Mouse (Mus musculus) forebrain, embryonic 16.5 days (tissue): ENCODE measurements at regions not wholly inside any gene's neighbourhood (a gene's known extent, or its start where the extent isn't known, plus 50 kb on each side); places are given as distances from the start of the nearest gene placed in this dataset.

Source experiments
- ATAC-seq: fragments of 200-750 bp; cut with Nextera tagmentation; 2 replicates; pipeline ENCODE4 v1.8.0; 2017; ENCODE audit warnings: mild to moderate bottlenecking, moderate library complexity
- H3K27ac ChIP-seq: fragments of 300-500 bp; sonication (generic); 2 replicates; pipeline ENCODE4 v1.5.1; 2014; ENCODE audit warnings: low read length, control low read depth
- H3K27me3 ChIP-seq: fragments of 300-500 bp; sonication (generic); replicated peaks from 2 replicates; pipeline ENCODE4 v1.6.1; 2014; ENCODE audit warnings: low read length; ENCODE audit not compliant: control insufficient read depth, insufficient read depth
- H3K36me3 ChIP-seq: fragments of 300-500 bp; sonication (generic); 2 replicates; pipeline ENCODE4 v1.6.1; 2014; ENCODE audit not compliant: control insufficient read depth, insufficient read depth
- H3K4me1 ChIP-seq: fragments of 300-500 bp; sonication (generic); replicated peaks from 2 replicates; pipeline ENCODE4 v1.6.1; 2014; ENCODE audit warnings: low read length; ENCODE audit not compliant: control insufficient read depth, insufficient read depth
- H3K4me2 ChIP-seq: fragments of 300-500 bp; sonication (generic); 2 replicates; pipeline ENCODE4 v1.6.1; 2014; ENCODE audit warnings: mild to moderate bottlenecking, low read length, control low read depth
- H3K4me3 ChIP-seq: fragments of 300-500 bp; sonication (generic); replicated peaks from 2 replicates; pipeline ENCODE4 v1.5.1; 2014; ENCODE audit warnings: mild to moderate bottlenecking, low read length, control low read depth
- H3K9ac ChIP-seq: fragments of 300-500 bp; sonication (generic); replicated peaks from 2 replicates; pipeline ENCODE4 v1.6.1; 2014; ENCODE audit warnings: low read depth, low read length, control low read depth
- H3K9me3 ChIP-seq: fragments of 300-500 bp; sonication (generic); 2 replicates; pipeline ENCODE4 v1.6.1; 2016; ENCODE audit warnings: low read length; ENCODE audit not compliant: control insufficient read depth
- WGBS: fragments of 180-500 bp; shearing (Covaris S2); extraction: QIAGEN DNeasy Blood & Tissue Kit; methylation state at CpG from one replicate; pipeline ENCODE4 v1.1.7; 2014; 5-methylcytosine and 5-hydroxymethylcytosine counted together

GRCm38 (mm10) chr14:86489872-86490631, 651.0 kb downstream of the Diaph3 start:
- Histone ChIP-seq H3K36me3 (no peaks in the 10 kb centered on the region), H3K27me3 (no peaks in the 10 kb centered on the region), H3K27ac (peak overlapping the region; percentile 70), H3K4me1 (peaks cover 11% of the 10 kb centered on the region), H3K4me3 (no peak overlapping the region), H3K9me3 (no peaks in the 10 kb centered on the region), H3K9ac (no peak overlapping the region; the same call in 1 of the 2 replicates), H3K4me2 (no peak overlapping the region)
- ATAC-seq = peak; percentile 41; the same call in 1 of the 2 replicates
- 56% methylated on average over 13 of the region's 13 CpGs for WGBS

GRCm38 (mm10) chr14:86489044-86489816, 651.8 kb downstream of the Diaph3 start:
- no peak overlapping the region for H3K4me2 ChIP-seq
- H3K4me3 ChIP-seq = no peak overlapping the region
- peaks cover 11% of the 10 kb centered on the region for H3K4me1 ChIP-seq
- H3K9ac ChIP-seq = no peak overlapping the region
- 65% methylated on average over 16 of the region's 16 CpGs for WGBS
- peak overlapping the region; percentile 25; the same call in 1 of the 2 replicates for H3K27ac ChIP-seq
- H3K27me3 ChIP-seq = no peaks in the 10 kb centered on the region
- no peaks in the 10 kb centered on the region for H3K9me3 ChIP-seq
- ATAC-seq = peak; percentile 82
- no peaks in the 10 kb centered on the region for H3K36me3 ChIP-seq

GRCm38 (mm10) chr14:86487285-86487897, 653.6 kb downstream of the Diaph3 start:
- H3K9me3 ChIP-seq = no peaks in the 10 kb centered on the region
- no peaks in the 10 kb centered on the region for H3K27me3 ChIP-seq
- ATAC-seq = no peak
- peaks cover 11% of the 10 kb centered on the region for H3K4me1 ChIP-seq
- H3K9ac ChIP-seq = no peak overlapping the region
- H3K36me3 ChIP-seq = no peaks in the 10 kb centered on the region
- no peak overlapping the region for H3K27ac ChIP-seq
- no peak overlapping the region for H3K4me2 ChIP-seq
- H3K4me3 ChIP-seq = no peak overlapping the region
- 51% methylated on average over 8 of the region's 8 CpGs for WGBS

GRCm38 (mm10) chr14:86484247-86484646, 656.8 kb downstream of the Diaph3 start:
- Histone ChIP-seq H3K4me2 (no peak overlapping the region), H3K4me3 (no peak overlapping the region), H3K27ac (no peak overlapping the region), H3K36me3 (no peaks in the 10 kb centered on the region), H3K27me3 (no peaks in the 10 kb centered on the region), H3K9me3 (no peaks in the 10 kb centered on the region), H3K9ac (no peak overlapping the region), H3K4me1 (0 out of 2 replicates have a peak, but pooled peaks cover under 1% of the 10 kb centered on the region)
- ATAC-seq = no peak
- WGBS = 70% methylated on average over 5 of the region's 5 CpGs

GRCm38 (mm10) chr14:86473604-86474003, 667.4 kb downstream of the Diaph3 start:
- no peak overlapping the region for H3K4me2 ChIP-seq
- no peaks in the 10 kb centered on the region for H3K9me3 ChIP-seq
- H3K27ac ChIP-seq = no peak overlapping the region
- no peaks in the 10 kb centered on the region for H3K36me3 ChIP-seq
- H3K4me3 ChIP-seq = no peak overlapping the region
- 93% methylated on average over 1 of the region's 1 CpGs for WGBS
- no peak for ATAC-seq
- no peaks in the 10 kb centered on the region for H3K4me1 ChIP-seq
- H3K9ac ChIP-seq = no peak overlapping the region
- H3K27me3 ChIP-seq = no peaks in the 10 kb centered on the region

- Histone ChIP-seq H3K4me2 (no peak overlapping the region), H3K4me3 (no peak overlapping the region), H3K9me3 (no peaks in the 10 kb centered on the region), H3K4me1 (no peaks in the 10 kb centered on the region), H3K27ac (no peak overlapping the region), H3K36me3 (no peaks in the 10 kb centered on the region), H3K27me3 (no peaks in the 10 kb centered on the region), H3K9ac (no peak overlapping the region)
- 62% methylated on average over 4 of the region's 4 CpGs for WGBS
- ATAC-seq = no peak
These were observed 670.6 kb downstream of the Diaph3 start for GRCm38 (mm10) chr14:86470462-86470861.

- Histone ChIP-seq H3K4me3 (no peak overlapping the region), H3K4me1 (no peaks in the 10 kb centered on the region), H3K36me3 (no peaks in the 10 kb centered on the region), H3K9ac (no peak overlapping the region), H3K9me3 (no peaks in the 10 kb centered on the region), H3K27ac (no peak overlapping the region), H3K4me2 (no peak overlapping the region), H3K27me3 (no peaks in the 10 kb centered on the region)
- 53% methylated on average over 8 of the region's 8 CpGs for WGBS
- no peak for ATAC-seq
These were observed 673.1 kb downstream of the Diaph3 start for GRCm38 (mm10) chr14:86467886-86468463.

- Histone ChIP-seq H3K36me3 (no peaks in the 10 kb centered on the region), H3K9ac (no peak overlapping the region), H3K27ac (no peak overlapping the region), H3K4me3 (no peak overlapping the region), H3K4me1 (no peaks in the 10 kb centered on the region), H3K4me2 (no peak overlapping the region), H3K9me3 (no peaks in the 10 kb centered on the region), H3K27me3 (no peaks in the 10 kb centered on the region)
- peak; percentile 63 for ATAC-seq
- 42% methylated on average over 2 of the region's 2 CpGs for WGBS
These were observed 677.6 kb downstream of the Diaph3 start for GRCm38 (mm10) chr14:86463388-86463787.

- no peak overlapping the region for H3K4me3 ChIP-seq
- H3K36me3 ChIP-seq = no peaks in the 10 kb centered on the region
- H3K4me2 ChIP-seq = no peak overlapping the region
- no peak for ATAC-seq
- H3K27me3 ChIP-seq = no peaks in the 10 kb centered on the region
- H3K4me1 ChIP-seq = no peaks in the 10 kb centered on the region
- H3K9ac ChIP-seq = no peak overlapping the region
- H3K27ac ChIP-seq = no peak overlapping the region
- 89% methylated on average over 2 of the region's 2 CpGs for WGBS
- no peaks in the 10 kb centered on the region for H3K9me3 ChIP-seq
These were observed 687.9 kb downstream of the Diaph3 start for GRCm38 (mm10) chr14:86453142-86453541.
